Mouse (Mus musculus): Measurements from ENCODE around the gene Parvb.

Gene Parvb

DNA sequence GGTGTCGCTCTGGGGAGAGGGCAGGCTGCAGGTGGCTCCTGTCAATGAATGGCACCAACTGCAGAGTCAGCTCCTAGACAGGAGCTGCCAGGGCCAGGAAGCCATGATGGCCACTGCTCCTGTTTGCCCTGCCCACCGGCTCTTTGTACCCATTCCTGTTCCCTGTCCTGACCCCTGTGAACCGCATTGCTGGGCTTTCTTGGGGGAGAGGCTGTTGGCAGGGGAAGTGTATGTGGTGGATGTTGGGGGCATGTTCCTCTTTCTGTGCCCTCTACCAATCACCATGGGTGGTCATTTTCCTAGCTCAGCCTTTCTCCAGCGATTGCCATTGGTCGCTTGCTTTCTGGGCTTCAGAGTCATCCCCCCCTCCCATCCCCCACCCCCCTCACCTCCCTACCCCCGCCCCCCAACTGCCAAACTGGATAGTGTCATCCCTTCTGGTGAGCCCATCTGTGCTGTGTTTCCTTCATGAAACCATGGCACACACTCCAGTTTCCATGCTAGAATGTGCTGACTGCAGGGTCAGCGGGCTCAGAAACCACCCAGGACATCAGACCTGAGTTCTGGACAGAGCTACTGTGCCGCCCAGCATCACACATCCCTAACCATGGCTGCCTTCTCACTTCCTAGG, 89.8 kb downstream of the Parvb start:
- intact Hi-C loops (cut with DNase I), result no loop called here

DNA sequence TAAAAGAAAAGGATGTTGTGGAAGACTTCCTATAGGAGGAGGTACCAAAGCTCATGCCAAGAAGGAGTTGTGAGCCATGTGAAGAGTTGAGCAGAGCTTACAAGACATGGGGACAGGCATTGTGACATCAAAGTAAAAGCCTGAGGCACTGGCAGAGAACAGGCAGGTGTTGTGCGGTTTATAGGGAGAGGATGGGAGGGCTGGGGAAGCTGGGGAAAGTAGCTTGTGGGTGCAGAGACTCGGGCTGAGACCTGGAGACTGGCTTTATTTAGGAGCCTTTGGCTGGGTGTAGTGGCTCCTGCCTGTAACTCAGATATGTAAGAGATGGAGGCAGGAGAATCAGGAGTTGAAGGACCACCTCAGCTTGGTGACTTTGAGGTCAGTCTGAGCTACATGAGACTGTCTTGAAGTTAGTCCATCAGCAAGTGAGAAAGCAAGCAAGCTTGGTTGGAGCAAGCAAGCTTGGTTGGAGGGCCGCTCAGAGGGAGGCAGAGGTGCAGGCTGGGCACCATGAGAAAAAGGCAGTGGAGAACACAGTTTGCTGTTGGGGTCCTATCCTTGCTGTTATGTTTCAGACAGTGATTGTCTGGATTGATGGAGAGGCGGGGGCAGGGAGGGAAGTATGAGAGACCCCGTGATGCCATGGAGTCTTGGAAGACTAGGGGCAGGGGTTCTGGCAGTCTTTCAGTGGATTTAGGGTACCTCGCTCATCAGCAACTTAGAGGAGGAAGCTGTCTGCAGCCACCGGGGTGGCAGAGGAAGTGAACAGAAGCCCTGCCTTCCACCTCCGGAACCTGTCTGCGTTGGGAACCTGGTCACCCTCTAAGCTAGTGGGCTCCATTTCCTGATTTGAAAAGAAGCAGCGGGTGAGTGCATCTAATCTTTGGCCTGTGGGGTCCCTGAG, 92.4 kb downstream of the Parvb start, which contains the start of gene Parvg:
Gene Parvg (plus strand): TSS at position 61 of the 904 bp plus-strand sequence.
- intact Hi-C loops (cut with DNase I), result no loop called here

DNA sequence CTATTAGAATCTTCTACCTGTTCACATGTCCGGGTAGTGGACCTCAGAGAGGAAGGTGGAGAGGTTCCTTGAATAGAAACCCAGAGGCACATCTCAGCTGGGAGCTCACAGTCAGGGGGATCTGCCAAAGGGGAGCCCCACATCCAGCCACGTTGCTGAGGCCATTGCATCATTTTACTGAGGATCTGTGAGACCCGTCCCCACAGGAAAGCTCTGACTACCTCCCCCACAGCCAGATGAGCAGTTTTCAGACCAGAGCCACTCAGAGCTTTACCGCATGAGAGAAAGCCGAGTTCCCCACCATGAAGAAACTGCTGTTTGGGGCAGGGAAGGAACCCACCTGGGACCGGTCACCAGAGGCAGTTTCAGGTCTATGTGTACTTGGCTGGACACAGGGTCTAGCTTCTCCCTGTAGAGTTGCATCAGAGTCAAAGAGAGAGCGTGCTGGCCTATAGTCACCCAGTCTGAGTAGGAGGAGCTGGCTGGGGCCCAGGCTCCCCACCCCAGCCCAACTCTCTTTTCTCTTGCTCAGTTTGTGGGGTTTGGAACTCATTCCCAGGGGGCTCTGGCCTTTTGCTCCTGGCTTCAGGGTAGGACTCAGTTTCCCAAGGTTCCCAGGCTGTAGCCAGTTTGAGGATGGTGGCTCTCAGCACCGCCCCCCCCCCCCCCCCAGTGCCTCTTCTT, 93.2 kb downstream of the Parvb start:
- intact Hi-C loops (cut with DNase I), result no loop called here

DNA sequence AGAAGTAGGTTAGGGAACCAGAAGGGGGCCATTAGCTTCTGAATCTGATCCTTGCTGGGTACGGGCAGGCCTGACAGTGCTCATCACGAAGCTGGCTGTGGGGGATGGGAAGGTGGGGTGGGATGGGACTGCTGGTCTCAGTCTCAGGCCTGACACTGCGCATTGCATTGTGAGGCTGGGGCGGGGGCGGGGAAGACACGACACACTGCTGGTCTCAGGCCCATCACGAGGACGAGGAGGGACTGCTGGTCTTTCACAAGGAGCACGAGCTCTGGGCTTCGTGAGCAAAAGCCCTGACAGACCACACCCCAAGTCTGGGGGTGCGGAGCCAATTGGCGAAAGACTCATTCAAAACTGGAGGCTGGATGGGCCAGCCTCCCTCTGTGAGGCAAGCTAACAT, 93.9 kb downstream of the Parvb start:
- intact Hi-C loops (cut with DNase I), result no loop called here

DNA sequence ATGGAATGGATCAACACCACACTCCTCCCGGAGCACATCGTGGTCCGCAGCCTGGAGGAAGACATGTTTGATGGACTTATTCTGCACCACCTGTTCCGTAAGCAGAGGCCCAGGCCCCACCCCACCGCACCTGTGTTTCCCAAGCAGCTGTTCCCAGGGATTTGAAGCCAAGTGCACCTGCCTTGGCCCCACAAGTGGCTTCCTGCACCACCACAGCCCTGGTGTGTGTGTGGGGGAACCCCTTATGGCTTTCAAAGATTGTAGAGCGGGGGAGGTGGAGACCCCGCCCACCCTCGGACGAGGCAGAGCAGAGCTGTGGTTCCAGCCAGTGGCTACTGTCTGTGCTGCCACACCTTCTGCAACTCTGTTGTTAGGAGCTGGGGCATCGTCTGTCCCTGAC, 97.0 kb downstream of the Parvb start:
- intact Hi-C loops (cut with DNase I), result no loop called here

DNA sequence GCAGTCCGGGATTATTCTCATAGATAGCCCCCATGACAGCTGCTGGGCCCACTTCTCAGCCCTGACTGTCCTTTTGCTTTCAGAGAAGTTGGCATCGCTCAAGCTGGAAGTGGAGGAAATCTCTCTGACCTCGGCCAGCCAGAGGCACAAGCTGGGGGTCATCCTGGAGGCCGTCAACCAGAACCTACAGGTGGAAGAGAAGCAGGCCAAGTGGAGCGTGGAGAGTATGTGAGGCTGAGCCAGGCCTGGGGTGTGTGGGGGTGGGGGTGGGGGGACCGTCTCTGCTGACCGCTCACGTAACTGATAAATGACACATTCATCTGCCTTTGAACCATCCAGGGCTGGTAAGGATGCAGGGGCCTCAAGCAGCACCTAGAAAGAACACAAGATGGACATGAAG, 98.1 kb downstream of the Parvb start:
- intact Hi-C loops (cut with DNase I), result no loop called here

DNA sequence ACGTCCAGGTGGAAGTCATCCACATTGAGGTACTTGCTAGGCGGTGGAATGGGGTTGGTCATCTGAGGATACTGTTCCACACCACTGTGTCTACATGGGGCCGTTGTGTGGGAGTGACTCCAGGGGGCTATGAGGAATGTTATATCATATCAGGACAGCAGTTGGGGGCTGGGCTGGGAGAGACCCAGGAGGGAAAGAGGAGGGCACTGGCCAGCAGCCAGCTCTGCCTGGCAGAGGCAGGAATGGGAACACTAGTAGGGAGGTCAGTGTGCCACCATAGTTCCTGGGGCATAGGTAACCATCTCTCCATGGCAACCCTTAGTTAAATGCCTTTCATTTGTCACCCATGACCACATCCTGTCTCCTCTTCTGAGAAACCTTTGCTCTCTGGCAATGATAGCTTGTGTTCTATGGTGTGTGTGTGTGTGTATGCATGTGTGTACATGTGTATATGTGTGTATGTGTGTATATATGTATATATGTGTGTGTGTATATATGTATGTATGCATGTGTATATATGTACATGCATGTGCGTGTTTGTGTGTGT, 99.3 kb downstream of the Parvb start:
- intact Hi-C loops (cut with DNase I), result no loop called here

DNA sequence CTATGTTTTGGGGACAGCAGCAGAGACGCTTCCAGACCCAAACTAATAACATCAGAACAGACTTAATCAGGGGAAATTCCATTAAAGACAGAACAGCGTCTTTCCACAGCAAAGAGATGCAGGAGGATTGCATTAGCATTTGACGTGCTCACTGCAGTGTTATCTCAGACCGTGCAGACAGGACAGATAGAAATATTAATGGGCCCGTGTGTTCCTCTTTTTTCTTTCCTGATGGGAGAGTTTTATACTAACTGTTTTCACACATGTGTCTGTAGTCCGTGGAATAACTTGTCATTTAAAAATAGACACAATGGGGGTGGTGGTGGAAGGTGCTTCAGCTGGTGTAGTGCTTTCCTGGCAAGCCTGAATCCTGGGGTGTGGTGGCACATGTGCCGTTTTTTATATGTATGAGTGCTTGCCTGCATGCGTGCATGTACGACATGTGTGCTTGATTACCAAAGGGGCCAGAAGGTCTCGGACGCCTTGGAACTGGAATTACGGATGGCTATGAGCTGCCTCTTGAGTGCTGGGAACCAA, 104.5 kb downstream of the Parvb start:
- intact Hi-C loops (cut with DNase I), result no loop called here

DNA sequence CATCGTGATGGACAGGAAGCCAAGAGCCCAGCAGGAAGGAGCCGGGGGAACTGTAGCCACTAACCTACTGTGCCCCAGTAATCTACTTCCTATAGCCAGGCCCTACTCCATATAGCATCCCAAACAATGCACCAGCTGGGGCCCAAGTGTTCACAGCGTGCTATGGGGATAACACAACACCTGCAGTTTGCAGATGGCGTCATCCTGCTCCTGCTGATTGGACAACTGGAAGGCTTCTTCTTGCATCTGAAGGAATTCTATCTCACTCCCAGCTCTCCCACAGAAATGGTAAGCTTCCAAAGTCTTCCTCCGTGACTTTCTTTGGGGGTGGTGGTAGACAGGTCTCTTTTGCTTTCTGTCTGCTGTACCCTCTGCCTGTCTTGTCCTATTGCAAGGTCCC, 105.8 kb downstream of the Parvb start:
- intact Hi-C loops (cut with DNase I), result no loop called here

DNA sequence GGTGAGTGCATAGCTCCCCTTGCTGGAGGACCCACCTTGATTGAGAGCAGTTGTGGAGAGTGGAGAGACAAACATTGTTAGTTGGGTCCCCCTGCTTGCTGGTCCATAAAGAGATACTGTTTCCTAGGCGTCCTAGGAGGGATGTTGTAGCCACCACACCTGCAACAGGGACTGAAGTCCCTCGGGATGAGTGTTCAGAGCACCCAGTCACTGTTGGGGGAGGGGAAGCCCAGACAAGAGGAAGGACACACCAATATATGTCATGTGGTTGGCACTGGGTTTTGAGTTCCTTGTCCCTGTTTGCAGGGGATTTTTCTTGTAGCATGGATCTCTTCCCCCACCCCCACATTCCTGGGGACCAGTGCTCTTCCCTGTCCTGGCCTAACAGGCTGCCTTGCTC, 109.1 kb downstream of the Parvb start:
- intact Hi-C loops (cut with DNase I), result no loop called here

DNA sequence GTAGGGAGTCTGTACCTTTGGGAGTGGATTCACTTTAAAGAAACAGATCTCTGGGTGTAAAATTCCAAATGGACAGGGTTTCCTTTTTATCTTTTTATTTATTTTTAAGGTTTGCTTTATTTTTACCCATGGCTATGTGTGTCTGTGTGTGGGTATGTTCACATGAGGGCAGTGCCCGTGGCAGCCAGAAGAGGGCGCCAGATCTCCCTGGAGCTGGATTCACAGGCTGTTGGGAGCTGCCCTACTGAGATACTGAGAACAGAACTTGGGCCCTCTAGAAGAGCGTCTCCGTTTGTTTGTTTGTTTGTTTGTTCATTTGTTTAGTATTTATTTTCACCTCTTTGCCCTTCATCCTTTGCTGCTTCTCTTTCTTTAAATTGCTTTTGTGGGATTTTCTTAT, 116.9 kb downstream of the Parvb start:
- intact Hi-C loops (cut with DNase I), result no loop called here

DNA sequence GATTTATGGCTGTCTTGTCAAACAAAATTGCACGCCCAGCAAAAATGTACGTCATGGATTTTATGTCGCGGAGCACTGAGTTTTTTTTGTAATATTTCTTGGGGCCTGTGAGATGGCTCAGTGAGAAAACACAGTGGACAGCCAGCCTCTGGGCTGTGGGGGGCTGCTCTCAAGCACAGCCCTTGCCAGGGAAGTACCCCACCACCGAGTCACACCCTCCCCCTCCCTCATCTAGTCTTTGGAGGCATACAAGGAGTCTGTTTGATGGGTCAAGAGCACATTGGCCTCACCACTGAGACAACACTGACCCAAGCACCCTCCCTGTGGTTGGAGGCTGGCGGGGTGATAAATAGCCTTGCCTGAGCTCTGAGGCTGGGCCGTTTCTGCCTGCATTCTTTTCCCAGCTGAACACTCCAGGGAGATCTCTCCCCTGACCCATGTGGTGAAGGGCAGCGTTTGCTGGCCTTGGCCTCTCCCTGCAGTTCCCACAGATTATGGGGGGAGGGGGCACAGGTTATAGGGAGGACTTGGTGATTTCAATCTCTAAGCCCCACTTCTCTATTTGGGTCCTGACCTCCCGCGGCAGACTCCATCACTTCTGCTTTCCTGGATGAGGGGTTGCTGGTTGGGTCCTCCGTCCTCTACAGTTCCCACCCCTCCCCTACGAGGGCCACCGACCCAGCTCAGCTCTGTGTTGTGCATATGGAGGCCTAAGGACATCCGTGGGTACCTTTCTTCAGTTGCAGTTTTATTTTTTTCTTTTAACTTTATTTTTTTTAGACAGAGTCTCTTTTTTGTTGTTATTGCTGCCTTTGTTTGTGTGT, 118.3 kb downstream of the Parvb start:
- intact Hi-C loops (cut with DNase I), result no loop called here

DNA sequence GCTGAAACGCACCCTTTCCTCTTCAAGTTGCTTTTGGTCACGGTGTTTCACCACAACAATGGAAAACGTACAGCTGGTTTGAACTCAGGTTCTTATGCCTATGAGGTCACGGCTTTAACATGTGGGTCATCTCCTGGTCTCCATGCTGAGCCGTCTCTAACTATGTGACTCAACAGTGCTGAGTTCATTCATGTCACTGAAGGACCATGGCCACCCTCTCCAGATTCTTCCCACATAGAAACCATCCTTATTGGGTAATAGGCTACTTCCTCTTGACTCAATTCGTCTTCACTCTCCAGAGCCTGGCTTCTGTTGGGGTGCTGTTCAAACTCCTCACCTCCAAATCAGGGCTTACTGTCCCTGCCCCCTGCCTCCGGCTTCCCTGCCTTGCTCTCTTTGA, 119.5 kb downstream of the Parvb start:
- intact Hi-C loops (cut with DNase I), result no loop called here

DNA sequence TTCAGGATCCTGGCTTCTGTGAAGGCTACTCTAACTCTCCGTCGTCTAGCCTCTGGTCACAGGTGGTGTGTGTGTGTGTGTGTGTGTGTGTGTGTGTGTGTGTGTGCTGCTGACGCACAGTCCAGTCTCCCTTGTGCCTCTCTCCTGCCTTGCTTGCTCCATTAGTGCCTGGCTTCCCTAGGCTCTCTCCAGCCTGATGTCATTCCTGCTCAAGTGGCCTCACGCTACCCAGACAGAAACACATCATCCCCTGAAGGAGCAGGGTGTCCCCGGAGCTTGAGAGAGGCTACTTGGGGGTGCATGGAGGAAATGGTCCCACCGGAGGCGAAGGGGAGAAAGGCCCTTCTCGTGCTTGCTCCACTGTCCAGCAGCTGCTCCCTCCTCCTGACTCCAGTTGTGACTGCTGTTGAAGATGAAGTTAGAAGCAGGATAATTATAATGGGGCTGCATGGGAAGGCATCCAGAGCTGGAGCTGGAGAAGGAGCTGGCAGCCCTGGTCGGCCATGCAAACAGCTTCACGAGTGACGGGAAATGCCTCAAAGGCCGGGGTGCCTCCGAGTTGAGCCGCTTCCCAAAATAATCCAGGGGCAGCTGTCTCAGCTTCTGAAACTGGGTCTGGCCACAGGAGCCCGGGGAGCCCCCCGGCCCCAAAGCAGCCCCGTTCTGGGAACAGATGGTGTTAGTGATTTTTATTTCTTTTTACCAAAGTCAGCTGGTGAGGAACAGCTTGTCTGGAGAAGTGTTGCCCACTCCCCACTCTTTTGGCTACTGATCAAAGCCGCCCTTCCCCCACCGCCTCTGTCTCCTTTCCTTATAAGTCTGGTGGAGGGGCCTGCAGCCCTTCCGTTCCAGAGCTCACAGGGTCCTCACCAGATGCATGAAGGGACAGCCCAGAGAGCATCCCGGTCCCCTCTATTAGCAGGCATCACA, 120.3 kb downstream of the Parvb start:
- intact Hi-C loops (cut with DNase I), result no loop called here

DNA sequence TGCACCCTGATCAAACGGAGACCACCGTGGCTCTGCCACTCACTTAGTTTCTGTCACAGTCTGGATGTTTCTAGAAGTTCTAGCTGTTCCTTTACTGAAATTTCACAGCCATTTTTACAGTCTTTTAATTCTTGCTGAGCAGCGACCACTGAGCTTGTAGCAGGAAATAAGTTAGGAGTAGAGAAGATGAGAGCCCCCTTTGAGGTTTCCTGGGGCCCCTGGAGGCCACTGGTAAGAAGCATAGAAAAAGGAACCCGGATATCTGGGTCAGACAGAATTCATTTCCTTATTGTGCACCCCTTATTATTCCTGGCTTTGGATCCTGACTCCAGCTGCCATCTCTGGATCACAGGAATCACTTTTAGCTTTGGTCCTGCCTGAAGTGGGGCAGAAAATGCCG, 123.2 kb downstream of the Parvb start:
- intact Hi-C loops (cut with DNase I), result no loop called here

DNA sequence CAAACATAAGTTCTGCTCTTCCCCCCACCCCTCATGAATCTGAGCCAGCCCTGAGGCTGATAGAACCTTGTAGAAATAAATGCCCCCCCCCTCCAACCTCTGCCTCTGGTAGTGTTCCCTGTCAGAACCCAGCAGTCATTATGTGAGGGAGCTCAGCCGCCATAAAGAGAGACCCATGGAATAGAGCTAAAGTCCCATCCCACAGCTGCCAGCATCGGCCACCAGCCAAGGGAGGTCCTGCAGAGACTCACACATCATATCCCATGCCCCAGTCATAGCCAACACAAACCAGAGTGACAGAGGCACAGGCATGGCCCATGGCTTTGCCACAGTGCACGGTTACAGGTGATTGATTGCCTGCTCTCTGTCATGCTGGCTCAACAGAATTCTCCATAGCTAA, 132.9 kb downstream of the Parvb start:
- intact Hi-C loops (cut with DNase I), result no loop called here
